Mouse (Mus musculus) testis, postnatal 14 days (tissue): ENCODE measurements around the gene Anks1b.

ENCODE experiments used
- DNase-seq: peaks from one replicate; pipeline ENCODE4 v3.0.0; 2021; ENCODE audit warnings: low spot score

The Anks1b gene

DNA sequence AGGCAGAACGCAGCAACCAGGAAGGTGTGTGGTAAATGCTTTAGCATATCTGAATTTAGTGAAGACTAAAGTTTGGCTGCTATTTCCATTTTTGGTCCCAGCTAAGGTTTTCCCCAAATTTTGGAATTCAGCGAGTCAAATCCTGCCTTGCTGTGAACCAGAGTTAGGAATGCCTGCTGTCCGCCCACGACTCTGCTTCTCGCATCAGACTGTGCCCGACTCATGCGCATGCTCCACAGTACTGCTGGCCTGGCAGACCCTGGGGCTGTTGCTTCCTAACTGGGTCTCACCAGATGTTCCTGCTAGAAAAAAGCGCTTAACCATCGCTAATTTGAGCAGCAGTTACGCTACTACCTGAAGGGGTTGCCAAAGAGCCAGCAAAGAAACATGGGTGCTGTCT is 801.1 kb downstream of the Anks1b start:
- DNase-seq, result no peak

DNA sequence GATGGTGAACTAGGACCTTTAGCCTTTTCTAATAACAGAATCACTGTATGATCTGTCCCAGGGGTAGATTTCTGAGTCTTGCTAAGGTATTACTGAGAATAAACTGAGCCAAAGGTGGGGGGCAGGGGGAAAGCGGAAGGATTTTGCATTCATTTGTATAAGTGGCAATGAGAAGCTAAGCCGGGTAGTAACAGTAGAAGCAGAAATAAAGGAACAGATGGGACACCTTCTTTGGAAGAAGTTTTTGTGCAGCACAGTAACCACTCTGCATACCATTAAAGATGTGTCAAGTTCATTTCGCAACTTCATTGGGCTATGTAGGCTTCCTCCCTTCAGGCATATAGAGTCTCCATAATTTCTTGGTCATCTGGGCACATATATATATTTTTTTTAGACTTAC is 804.1 kb downstream of the Anks1b start:
- DNase-seq, result no peak

DNA sequence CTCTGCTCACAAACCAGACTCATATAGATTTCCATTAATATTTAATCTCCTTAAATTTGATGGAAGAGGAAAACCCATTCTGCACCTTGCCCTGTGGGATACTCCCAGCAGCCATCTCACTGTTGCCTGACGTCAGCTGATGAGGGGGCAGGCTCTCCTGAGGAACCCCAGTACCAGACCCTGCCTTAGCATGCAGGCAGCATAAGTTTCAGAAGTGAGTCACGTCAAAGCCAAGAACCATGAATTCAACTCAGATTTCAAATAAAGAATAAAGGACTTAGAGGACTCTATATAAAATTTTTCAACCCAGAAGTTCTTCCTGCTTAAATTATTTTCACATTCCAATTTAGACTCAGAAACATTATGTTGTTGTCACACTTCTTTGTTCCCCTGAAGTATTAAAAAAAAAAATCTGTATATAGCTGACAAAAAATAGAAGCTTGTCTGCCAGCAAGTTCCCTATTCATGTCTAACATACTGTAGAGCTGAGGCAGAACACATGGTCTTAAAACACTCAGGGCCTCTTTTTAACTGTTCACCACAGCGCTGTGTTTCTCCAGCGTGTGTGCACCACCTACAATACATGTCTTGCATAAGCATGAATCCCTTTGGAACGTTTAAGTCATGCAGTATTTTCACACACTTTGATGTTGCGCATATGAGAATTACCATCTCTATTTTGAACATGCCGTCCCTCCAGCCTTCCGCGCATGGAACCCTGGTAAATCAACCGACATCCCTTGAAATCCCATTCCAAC is 806.6 kb downstream of the Anks1b start:
- DNase-seq, result no peak

DNA sequence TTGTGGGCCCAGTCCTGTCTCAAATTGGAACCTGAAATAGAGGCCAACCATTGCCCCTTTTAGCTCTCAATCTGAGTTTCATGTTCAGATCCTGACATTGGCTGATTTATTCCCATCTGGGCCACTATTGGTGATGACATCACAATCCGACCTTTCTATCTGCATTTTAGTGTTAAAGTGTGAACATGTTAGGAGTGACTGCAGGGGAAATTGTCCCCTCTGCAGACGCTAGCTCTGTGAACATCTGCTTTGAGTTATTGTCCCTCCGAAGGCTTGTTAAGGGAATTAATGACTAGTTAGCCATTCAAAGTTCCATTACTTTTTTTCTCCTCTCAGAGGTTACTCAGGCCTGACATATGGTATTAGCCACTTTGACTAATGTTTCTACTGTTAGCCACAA is 810.5 kb downstream of the Anks1b start:
- DNase-seq, result no peak

DNA sequence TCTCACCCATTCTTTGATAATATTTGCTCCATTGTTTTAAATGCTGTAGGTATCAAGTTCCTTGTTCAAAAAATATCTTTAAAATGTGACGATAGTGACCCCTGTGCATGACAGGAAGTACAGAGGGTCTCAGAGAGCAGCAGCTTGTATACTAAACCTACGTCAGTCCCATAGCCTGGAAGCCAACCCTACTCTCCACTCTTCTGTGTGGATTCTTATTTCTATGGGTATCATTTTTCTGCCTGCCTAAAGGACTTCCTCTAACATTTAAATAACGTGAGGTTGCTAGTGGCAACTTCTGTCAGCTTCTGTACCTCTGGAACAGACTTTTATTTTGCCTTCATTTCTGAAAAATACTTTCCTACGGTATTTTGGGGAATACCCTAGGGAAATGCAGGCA is 812.1 kb downstream of the Anks1b start:
- DNase-seq, result no peak

DNA sequence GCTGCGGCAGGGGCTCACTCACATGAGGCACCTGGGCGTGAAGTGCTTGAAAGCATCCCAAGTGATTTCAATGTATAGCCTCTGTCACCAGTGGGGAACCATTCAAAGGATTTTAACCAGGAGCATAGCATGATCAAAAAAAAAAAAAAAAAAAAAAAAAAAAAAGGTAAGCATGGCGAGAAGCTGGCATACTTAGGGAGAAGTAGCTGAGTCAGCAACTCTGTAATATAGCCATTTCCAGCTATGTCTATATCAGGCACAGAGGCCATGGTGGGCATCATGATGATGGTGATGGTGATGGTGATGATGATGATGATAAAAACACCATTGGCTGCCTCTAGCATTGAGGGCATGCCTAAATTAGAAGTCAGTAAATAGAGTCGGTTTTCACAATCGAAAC is 814.8 kb downstream of the Anks1b start:
- DNase-seq, result no peak

DNA sequence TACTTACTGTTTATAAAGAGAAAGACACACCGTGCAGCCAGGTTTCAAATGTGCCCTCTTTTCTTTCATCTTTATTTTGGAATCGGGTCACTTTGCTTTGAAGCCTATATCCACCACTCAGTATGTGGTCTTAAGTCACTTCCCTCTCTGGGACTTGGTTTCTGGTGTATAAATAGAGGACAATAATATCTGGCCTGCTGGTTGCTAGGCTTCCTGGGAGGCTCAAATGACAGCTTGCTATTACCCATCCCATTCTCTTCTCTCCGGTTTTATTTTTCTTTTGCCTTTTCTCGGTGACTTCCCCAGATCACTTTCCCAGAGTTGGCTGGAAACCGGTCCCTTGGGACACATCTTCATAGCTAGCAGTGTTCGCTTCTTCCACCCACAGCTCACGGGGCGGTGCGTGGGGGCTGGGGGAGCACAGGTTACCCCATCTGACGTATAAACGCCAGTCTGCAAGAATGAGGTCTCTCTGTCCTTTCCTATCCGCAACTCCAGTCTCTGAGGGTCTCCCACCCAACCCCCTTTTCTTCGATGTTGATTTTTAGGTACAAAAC is 815.5 kb downstream of the Anks1b start:
- DNase-seq, result no peak

DNA sequence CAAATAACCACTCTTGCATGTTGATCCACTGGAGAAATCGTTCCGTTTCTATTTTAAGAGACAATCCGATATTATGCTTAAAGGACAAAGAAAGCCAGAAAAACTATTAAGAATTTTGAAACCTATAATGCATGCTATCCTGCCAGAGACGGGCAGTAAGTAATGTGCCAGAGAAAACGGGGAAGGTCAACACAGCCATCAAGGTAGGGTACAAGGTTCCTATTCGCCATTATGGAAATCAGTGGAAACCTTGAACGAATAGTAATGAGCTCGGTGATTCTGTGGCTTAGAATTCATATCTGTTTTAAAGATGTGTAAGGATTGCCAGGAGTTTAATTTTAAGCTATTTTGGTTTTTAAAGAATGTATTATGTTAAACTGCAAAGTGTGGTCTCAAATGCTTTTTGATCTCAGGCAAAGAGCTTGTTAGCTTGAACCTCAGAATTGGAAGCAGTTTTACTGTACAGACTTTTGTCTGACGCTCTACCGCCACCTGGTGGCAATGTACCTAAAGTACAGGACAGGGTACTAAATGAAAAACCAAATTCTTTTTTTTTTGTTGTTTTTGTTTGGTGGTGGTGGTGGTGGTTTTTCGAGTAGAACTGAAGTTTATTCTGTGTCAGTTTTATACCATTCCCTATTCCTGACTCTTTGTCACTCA is 816.7 kb downstream of the Anks1b start:
- DNase-seq, result peak; percentile 13

DNA sequence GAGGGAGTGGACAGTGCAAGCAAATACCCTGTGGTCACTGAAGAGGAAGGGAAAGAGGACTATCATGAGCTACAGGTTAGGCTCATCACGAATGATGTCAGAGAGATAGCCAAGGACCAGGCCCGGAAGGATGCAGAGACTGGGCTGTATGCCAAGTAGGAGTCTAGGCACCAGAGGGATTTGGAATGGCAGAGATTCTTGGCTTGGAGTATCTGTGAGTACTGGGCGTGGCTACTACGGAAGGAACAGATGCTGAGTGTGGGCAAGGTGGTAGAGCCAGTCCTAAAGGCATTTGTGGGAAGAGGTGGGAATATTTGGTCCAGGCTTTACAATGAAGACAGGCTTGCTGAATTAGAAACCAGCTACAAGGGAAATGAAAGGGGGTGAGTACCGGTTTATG is 823.4 kb downstream of the Anks1b start:
- no peak for DNase-seq

DNA sequence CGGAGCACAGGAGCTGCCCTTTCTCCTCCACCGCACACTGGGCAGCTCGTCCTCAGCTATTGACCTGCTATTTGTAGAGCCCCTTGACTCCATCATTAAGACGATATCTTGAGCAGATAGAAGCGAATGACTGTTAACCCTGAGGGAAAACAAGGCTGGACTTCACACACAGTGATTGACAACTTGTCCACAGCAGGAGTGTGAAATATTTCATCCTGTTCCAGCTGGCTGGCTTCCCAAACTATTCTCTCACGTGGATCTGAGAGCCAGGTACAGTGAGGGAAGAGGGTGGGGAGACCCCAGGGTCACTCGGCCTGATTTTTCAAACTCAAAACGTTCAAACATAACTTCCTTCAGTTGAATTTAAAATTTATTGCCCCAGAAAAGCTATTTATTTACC is 824.1 kb downstream of the Anks1b start:
- DNase-seq, result no peak

DNA sequence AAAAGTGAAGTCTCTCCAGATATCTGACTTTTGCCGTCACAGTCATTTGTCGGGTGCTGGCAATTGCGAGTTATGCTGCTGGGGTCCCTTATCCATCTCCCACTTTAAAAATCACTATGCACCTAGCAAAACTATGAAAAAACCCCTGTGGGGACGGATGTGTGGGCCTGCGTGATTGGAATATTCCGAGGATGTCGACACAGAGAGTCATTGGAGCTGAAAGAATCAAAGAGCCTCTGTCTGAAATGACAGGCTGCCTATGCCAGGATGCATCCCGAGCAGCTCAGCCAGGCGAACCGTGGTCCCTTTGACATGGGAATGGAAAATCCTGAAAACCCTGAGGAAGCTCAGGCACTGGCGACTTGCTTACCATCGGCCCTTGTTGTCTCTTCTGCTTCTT is 825.9 kb downstream of the Anks1b start:
- DNase-seq, result no peak

DNA sequence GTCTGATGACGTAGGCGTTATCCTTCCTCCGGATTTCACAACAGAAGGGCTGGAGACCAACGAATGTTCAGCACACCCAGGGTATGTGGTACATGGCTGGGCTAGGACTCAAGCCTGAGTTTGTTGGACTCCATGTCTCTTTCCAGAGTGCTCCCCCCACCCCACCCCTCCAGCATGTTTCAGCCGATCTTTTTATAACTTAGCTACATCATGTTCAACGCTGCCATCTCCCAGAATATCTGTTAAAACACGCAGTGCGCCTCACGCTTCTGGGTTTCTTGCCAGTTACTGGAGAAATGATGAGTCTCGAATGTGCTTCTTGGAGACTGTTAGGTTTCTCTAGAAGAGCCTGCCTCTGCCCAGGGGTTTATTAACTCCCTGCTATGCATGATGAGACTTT is 831.3 kb downstream of the Anks1b start:
- no peak for DNase-seq

DNA sequence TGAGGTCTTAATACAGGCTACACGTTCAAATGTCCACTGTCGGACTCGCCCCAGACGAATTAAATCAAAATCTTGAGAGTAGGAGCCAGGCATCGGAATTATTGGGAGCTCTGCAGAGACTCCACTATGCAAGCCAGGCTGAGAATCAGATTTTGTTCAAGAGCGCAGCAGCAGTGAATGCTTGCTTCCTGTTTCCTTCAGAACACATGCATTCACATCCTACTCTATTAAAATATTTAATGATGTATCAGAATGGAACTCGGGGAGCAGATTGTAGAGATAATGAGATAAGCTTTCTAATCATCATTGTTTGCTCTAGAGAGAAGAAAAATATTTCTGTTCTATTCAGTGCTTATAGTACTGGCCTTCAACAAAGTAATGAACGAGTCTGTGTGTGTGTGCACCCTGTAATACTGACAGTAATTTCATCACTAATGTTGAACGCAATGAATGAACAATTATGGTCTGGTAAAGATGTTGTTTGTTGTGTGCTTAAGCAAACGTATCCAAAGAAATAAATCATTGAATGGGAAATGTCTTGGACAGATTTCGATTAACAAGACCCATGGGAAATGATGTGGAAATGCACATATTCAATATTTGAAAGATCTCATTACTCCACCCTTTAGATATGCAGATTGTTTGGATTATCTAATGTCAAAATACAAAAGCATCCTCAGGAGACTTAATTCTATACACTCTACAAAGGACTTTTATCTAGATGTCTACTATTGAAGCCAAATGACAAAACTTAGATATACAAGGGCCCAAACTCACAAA is 835.7 kb downstream of the Anks1b start:
- DNase-seq, result no peak

DNA sequence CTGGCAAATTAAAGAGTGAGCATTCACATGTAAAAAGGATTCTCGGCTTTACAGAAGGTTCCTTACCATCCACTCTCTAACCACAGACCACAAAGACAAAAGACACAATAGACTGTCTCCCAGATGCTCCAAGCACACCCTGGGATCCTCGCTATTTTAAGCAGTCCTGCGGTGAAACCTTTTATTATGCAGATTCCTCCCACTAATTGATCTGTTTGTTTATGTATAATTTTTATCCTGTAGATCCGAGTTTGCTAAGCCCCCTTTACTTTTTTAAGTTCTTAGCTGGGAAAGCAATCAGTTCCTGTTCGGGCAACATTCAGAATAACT is 836.3 kb downstream of the Anks1b start:
- no peak for DNase-seq

DNA sequence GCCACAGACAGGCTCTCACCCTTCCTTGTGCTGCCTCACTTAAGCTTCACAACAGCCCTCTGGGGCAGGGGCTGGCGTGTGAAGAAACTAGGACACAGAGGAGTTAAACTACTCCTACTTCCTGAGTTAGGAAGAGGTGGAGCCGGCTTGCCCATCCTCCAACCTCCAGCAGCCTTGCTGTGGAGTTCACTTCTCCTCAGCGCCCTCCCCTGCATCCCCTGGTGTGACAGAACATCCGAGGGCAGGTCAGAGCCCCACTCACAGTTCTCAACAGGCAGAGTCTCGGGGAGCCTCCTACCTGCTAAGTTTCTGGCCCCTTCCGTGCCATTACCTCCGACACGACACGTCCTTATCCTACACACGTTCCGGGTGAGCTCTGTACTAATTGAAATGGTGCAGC is 844.7 kb downstream of the Anks1b start:
- DNase-seq, result no peak

DNA sequence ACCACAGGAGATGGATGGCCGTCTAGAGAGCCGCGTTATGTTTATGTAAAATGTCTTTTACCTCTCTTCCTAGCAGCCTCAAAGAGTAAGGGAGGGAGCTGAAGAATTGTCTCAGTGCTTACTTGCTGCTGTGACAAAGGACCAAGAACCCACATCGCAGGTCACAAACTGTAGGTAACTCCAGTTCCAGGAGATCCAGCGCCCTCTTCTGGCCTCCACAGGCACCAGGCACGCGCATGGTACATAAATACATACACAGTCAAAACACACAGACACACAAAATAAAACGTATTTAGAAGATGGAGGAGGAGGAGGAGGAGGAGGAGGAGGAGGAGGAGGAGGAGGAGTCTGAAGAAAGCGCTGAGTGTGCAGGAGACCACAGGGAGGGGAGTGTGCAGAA is 845.4 kb downstream of the Anks1b start:
- peak; percentile 15 for DNase-seq

DNA sequence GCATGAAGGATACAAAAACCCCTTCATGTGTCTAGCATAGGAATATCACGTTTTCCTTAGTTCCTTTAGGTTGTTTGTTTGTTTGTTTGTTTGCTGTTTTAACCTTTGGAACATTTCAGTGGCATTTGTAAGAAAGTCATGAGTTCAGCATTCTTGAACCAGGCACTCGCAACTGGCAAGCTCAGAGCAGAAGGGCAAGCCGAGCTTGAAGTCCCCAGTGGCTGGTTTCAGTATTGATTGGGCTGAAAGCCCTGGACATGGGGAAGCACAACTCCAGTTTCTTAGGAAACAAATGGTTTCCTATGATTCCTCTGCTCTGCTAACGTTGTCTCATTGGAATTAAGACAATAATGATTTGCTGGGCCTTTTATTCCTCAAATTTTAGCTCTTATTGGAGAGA is 846.7 kb downstream of the Anks1b start:
- no peak for DNase-seq

DNA sequence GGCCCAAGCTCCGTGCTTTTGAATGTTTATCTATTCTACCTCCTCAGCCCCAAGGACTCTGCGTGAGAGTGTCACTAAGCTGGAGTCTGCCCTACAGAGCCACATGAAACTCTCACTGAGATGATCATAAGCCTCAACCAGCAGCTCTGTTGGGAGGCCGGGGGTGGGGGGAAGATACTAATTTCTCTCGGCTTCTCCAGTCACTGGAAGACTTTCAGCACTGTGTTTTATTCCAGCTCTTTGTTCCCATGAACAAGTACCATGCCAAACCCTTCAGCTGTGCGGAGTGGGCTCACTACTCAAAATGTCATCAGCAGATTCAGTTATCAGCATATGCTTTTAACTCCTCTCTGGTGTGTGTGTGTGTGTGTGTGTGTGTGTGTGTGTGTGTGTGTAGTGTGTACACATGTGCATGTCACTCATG is 849.8 kb downstream of the Anks1b start:
- no peak for DNase-seq

DNA sequence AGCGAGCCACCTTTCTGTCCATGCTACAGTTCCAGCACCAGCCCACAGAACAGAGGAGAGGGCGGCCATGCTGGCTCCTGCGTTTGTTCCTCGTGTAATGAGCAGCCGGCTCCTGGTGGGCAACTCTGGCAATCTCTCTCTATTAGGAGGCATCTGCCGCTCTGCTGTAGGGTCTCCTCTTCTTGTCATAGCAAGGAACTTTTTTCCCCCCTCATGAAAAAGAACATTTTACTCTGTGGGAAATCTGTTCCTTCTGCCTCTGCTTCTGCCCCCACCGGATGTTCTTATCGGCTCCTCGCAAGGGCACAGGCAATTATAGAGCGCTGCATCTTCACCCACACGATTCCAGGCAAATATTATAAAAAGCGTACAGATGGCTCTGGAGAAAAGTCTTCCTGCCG is 850.6 kb downstream of the Anks1b start:
- no peak for DNase-seq

DNA sequence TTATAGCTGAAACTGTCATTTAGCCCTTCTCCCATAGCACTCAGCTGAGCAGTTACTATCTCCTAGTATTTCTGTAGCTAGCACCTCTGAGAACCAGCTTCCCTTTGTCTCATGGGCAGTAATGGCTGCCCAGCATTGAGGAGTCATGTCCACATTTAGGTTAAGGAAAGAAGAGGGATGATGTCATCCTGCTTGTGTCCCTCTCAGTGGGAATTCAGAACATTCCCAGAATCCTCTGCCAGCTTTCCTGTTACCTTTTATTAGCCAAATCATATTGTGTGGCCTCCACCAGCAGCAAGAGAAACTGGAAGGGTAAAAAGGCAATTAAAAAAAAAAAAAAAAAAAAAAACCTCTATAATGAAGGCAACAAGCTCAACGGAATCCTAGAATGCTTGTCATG is 851.6 kb downstream of the Anks1b start:
- no peak for DNase-seq

DNA sequence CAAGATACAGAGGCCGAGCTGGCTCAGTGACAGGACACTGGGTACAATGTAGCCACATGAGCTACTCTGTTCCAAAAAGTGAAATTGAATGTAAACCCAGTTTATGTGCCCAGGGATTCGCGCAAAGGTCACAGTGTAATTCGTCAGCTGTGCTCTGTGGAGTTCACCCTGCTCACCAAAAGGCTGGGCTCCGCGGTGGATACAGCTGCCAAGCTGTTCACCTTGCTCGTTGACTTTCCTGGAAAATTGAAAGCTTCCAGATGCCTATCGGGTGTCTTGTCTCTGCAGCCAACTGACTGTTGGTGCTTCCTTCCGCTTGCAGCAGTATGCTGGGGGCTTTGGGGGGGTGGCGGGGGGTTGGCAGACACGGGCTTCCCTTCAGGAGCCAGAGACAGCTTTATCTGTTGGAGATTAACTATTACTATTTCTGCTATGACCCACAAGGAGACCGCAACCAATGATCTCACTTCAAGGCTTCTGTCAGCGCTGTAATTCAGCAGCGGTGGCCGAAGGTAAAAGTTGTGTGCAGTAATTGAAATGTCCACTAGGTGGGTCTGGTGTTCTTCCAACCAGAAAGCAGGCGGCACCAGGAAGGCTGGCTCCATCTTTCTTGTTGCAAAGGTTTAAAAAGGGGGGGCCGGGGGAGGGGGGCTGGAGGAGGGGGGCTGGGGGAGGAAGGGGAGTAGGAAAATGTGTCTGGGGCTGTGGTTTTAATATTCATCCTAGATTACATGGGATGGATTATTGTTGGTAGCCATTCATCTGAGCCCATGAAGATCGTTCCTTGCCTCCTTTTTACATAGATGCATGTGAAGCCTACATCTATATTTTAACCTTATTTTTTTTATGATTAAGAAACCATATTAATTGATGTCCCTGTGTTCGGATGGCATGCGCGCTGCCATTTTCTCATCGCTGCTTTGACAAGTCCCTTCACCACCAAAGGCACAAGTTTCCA is 855.4 kb downstream of the Anks1b start:
- DNase-seq, result peak; percentile 22

DNA sequence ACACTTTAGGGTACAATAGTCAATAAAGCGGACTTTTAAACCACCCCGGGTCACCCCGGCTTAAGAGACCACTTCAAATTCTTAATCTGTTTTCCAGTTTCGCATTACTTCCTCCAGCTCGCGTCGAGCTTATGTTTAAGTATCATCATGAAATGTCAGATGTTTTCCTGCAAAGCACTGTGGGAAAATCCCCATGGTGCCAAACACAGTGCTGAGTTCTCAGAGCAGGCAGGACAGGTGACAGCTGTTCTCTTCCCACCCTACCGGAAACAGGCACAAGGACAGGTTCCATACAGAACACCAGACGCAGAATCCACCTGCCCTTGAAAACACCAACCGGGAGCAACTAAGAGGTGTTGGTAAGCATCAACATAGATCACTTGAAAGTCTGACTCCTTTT is 856.2 kb downstream of the Anks1b start:
- DNase-seq, result no peak
